Mouse (Mus musculus): ENCODE measurements around the gene Best1. TPM values are rescaled to one million over a fixed set of nuclear protein-coding genes. Genes with fewer than 3 reads are reported as not detected.
A peak's percentile ranks its signal among the peaks of the same experiment; 100 is the strongest.

Best1 gene
- total RNA-seq, 2 experiments from 2014 or later = not detected

DNA sequence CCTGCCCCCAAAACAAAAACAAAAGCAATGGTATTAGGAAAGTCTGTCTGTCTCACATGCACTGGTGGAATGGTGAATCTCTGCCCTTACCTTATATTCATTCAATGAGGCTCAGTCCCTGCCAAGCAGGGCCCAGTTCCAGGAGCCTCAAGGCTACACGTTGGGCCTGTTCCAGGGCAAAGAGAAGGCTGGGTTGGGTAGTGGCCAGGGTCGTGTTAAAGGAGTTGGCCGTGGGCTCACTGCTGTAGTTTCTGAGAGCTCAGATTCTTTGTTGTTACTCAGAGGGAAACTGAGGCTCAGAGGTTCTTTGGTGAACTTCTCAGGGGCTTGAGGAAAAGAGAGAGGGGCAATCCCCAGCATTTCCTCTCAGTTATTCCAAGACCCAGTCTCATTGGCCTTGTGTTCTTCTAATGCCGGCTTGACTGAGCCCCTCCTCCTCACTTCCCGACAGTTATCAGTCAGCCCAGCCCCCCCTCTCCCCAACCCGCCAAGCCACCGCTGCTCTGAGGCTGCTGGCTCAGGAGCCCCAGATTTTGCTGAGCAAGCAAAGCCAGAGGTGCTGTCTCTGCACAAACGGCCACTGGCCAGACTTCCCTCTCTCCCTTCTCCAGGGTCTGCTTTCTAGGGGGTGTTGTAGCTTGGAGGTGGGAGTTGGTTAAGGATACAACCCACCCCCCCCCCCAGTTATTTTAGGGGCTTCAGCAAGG, 23.9 kb upstream of the Best1 start:
- ATAC-seq (replicated peaks; ENCODE audit: low FRiP score, poor library complexity, severe bottlenecking) = no peak

DNA sequence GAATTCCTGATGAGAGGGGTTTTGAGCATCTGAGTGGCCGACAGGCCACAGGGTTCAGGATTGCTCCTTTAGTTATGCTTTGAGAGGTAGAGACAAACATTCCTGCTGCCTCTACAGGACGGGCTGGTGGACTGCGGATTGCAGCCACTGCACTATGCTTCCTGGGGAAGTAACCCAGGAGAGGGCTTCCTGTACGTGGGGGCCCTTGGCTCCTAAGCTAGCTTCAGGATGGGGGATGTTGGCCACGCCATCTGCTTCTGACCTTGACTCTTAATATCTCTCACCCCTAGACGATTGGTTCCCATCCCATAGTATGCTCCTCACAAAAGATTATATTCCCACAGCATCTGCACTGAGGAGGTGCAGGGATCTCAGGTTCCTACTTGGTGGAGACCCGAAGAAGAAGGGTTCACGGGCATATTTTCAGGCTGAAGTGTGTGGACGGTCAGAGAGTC, 21.9 kb upstream of the Best1 start:
- ATAC-seq (replicated peaks; ENCODE audit: low FRiP score, poor library complexity, severe bottlenecking) = no peak

- no peak for ATAC-seq (replicated peaks; ENCODE audit: low FRiP score, poor library complexity, severe bottlenecking)
These were observed 21.2 kb upstream of the Best1 start for GRCm38 (mm10) chr19:10022414-10023303.

DNA sequence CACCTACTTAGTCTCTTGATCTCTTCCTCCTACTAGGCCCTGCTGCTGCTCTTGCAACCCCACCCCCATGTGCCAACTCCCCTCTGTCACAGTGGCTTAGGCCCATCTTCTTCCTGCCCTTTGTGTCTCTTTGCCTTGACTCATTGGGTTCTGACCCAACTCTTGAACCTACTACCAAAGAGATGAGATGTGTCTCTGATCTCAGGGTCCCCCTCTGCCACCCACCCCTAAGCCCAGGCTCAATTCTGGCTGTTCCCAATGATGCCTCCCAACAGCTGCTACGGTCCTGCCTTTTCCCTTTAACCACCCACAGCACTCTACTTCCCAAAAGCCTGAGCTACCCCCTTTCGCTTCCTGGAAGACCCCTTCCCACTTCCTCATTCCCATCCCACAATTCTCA, 20.5 kb upstream of the Best1 start:
- ATAC-seq (replicated peaks; ENCODE audit: low FRiP score, poor library complexity, severe bottlenecking) = no peak

DNA sequence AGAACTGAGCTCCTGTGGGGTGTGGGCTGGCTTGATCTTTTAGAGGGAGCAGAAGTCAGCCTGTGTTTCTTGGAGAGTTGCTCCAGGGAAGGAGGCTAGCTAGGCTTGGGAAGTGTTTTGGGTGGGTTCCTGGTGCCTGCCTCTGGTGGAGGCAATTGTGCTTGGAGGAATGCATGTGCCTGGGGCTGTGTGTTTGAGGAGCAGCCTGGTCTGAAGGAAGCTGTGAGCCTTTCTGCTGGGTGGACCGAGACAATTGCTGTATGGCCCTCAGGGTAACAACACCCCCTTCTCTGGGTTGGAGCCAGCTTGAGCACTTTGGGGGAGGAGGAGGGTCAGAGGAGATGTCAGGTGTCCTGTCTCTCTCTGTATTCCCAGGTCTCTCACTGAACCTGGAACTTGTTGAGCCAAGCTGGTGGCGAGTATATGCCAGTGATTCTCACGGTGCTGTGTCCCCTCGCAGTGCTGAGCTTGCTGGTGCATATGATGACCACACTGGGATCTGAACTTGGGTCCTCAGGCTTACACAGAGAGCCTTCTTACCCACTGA, 17.9 kb upstream of the Best1 start:
- ATAC-seq (replicated peaks; ENCODE audit: low FRiP score, poor library complexity, severe bottlenecking) = no peak

DNA sequence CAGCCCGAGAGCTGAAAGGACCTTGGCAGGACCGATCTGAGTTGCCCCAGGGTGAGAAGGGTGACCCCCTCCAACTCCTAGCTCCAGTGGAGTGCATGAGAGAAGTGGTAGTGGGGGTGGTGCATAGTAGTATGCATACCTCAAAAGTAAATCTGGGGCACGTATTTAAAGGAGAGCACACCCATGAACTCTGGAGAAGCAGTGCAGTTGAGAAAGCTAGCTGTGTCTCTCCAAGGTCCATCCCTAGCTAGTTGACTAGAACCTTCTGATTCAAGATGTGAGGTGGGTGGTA, 17.0 kb upstream of the Best1 start:
- ATAC-seq (replicated peaks; ENCODE audit: low FRiP score, poor library complexity, severe bottlenecking) = no peak

- peak; percentile 64 for ATAC-seq (replicated peaks; ENCODE audit: low FRiP score, poor library complexity, severe bottlenecking)
These were observed 16.4 kb upstream of the Best1 start for GRCm38 (mm10) chr19:10017637-10018526.

DNA sequence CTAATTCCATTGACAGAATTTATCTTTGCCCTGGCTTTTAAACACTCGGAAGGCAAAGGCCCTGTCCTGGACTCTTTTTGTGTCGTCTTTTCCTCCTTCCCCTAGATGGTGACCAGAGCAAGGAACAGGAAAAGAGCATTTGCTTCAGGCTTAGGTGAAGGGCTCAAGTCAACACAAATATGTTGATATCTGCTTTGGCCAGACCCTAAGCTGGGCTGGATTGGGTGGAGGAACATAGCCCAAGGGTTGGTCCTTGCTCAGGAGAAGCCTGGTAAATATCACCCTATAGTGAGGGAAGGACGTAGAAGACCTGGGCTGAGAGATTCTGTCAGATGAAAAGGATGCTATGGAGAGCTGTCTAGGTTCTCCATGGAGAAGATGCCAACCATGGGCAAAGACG, 14.7 kb upstream of the Best1 start:
- ATAC-seq (replicated peaks; ENCODE audit: low FRiP score, poor library complexity, severe bottlenecking) = peak; percentile 45

DNA sequence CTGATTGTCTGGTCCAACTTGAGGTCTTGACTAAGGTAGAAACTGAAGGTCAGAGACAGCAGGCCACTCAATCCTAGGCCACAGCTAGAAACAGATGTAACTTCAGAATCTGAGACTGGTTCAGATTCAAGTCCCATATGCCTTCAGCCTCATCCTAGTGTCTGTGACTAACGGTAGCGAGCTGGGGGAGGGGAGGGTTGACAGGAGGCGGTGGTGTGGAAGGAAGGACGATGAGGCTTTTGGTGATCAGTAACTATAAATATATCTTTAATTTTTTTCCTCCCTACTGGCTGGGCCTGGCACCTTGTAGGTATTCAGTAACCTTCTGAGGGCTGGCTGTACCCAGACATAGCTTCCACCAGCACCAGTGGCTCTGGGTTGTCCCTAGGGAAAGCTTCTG, 14.0 kb upstream of the Best1 start:
- ATAC-seq (replicated peaks; ENCODE audit: low FRiP score, poor library complexity, severe bottlenecking) = no peak

GRCm38 (mm10) chr19:10014824-10015223, 13.4 kb upstream of the Best1 start:
- ATAC-seq (replicated peaks; ENCODE audit: low FRiP score, poor library complexity, severe bottlenecking) = peak; percentile 75

- peak; percentile 42 for ATAC-seq (replicated peaks; ENCODE audit: low FRiP score, poor library complexity, severe bottlenecking)
These were observed 12.5 kb upstream of the Best1 start for GRCm38 (mm10) chr19:10013913-10014312.

GRCm38 (mm10) chr19:10013348-10013747, 11.9 kb upstream of the Best1 start:
- ATAC-seq (replicated peaks; ENCODE audit: low FRiP score, poor library complexity, severe bottlenecking) = no peak

GRCm38 (mm10) chr19:10012827-10013278, 11.4 kb upstream of the Best1 start:
- ATAC-seq (replicated peaks; ENCODE audit: low FRiP score, poor library complexity, severe bottlenecking) = no peak

- no peak for ATAC-seq (replicated peaks; ENCODE audit: low FRiP score, poor library complexity, severe bottlenecking)
These were observed 10.0 kb upstream of the Best1 start for GRCm38 (mm10) chr19:10011408-10011807.

- no peak for ATAC-seq (replicated peaks; ENCODE audit: low FRiP score, poor library complexity, severe bottlenecking)
These were observed 2.3 kb upstream of the Best1 start for GRCm38 (mm10) chr19:10003696-10004095.

GRCm38 (mm10) chr19:10000330-10000729, 1.1 kb downstream of the Best1 start:
- ATAC-seq (replicated peaks; ENCODE audit: low FRiP score, poor library complexity, severe bottlenecking) = peak; percentile 90

DNA sequence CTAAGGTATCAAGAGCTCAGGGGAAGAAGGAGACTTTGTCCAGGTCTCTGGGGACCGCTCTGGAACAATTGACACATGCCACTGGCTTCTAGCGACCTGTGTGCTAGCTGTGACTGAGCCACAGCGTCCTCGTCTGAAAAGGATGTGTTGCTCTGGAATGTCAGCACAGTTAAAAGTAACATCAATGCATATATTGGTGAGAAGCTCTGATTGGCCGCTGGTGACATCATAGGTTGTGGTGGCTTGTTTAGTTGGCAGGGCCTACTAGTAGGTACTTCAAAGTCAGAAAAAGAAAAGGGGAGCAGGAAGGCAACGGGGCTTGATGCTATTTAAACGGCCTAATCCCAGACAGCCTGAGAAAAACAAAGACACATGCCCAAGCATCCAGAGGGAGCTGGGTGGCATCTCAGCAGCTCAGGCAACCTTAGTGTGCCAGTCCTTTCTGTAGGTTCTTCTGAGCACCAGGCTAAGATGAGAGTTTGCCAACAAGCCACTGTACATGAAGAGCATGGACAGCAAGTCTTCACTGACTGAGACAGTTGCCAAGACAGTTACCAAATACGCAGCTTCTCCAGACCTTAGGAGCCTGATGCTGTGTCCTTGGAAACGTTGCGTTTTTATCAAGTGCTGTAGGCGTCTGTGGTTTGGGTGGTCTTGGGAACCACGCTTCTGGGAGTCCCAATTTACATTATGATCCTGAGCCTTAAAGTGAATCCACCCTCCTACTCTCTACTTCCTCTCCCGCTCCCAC, 2.5 kb downstream of the Best1 start:
- ATAC-seq (replicated peaks; ENCODE audit: low FRiP score, poor library complexity, severe bottlenecking) = no peak

DNA sequence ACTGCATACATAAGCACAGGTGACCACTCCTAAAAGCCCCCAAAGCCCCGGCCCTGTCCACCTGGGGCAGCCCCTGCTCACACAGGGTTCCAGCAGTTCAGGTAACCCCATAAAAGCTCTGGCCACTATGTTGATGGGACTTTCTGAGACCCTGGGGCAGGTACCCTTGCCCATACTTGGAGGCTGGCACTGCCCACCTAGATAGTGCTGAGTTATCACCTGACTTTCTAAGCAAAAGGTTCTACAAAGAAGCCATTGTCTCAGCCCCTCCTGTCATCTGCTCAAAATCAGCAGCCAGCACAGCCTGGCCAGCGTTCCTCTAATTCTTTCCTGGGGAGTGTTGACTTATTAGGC, 3.4 kb downstream of the Best1 start:
- ATAC-seq (replicated peaks; ENCODE audit: low FRiP score, poor library complexity, severe bottlenecking) = no peak

Data from erythroblast, adult 5-6 weeks (primary cell).